Mouse (Mus musculus) E14TG2a.4 (cell line): ENCODE measurements around the gene Prss23.

Experiments
- CTCF ChIP-seq: conservative IDR thresholded peaks from 2 replicates; pipeline ENCODE4 v1.5.1; 2014; ENCODE audit warnings: low read length
- POU5F1 ChIP-seq: IDR thresholded peaks from 2 replicates; pipeline ENCODE4 v1.6.1; 2014; ENCODE audit warnings: low read length, borderline replicate concordance

DNA sequence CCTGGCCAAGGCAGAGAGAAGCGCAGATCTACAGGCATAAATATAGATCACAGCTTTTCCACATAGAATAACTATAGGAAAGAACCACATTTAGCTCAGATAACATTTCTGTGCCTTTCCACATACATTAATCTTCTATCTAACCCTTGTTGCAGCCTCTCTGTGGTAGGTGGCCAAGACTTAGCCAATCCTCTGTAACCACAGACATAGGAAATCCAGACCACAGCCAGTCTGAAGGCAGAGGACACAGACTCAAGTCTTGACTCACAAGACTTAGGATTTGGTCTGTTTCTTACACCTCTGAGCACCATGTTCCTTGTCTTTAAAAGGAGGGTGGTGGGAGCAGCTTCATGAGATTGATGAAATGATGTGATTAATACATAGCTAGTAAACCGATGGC, 37.6 kb upstream of the Prss23 start:
- TF ChIP-seq CTCF (no peak), POU5F1 (no peak)
